Mouse (Mus musculus) midbrain, embryonic 13.5 days (tissue): ENCODE measurements around the gene Scarb1. TPM values are rescaled to one million over a fixed set of nuclear protein-coding genes. Genes with fewer than 3 reads are reported as not detected.
A peak's percentile ranks its signal among the peaks of the same experiment; 100 is the strongest.

ENCODE experiments used
- ATAC-seq: fragments of 200-750 bp; cut with Nextera tagmentation; 2 replicates; pipeline ENCODE4 v1.8.0; 2017; ENCODE audit warnings: mild to moderate bottlenecking, moderate TSS enrichment, moderate library complexity
- H3K27ac ChIP-seq: fragments of 300-500 bp; sonication (generic); 2 replicates; pipeline ENCODE4 v1.5.1; 2015; ENCODE audit warnings: inconsistent platforms, mild to moderate bottlenecking, moderate library complexity
- H3K27me3 ChIP-seq: fragments of 300-500 bp; sonication (generic); 2 replicates; pipeline ENCODE4 v1.6.1; 2015; ENCODE audit warnings: mild to moderate bottlenecking, inconsistent platforms
- H3K36me3 ChIP-seq: fragments of 300-500 bp; sonication (generic); 2 replicates; pipeline ENCODE4 v1.6.1; 2015; ENCODE audit warnings: mild to moderate bottlenecking, inconsistent platforms
- H3K4me1 ChIP-seq: fragments of 300-500 bp; sonication (generic); replicated peaks from 2 replicates; pipeline ENCODE4 v1.6.1; 2015; ENCODE audit warnings: inconsistent platforms
- H3K4me2 ChIP-seq: fragments of 300-500 bp; sonication (generic); replicated peaks from 2 replicates; pipeline ENCODE4 v1.6.1; 2015; ENCODE audit warnings: moderate library complexity, mild to moderate bottlenecking, inconsistent platforms
- H3K4me3 ChIP-seq: fragments of 300-500 bp; sonication (generic); replicated peaks from 2 replicates; pipeline ENCODE4 v1.5.1; 2015; ENCODE audit warnings: mild to moderate bottlenecking, inconsistent platforms
- H3K9ac ChIP-seq: fragments of 300-500 bp; sonication (generic); replicated peaks from 2 replicates; pipeline ENCODE4 v1.6.1; 2015; ENCODE audit warnings: mild to moderate bottlenecking, inconsistent platforms
- H3K9me3 ChIP-seq: fragments of 300-500 bp; sonication (generic); 2 replicates; pipeline ENCODE4 v1.6.1; 2016; ENCODE audit warnings: mild to moderate bottlenecking, inconsistent platforms
- WGBS: fragments of 180-500 bp; shearing (Covaris S2); methylation state at CpG from one replicate; pipeline ENCODE4 v1.1.7; 2015; 5-methylcytosine and 5-hydroxymethylcytosine counted together
- polyA plus RNA-seq: library from polyadenylated mRNA; unstranded; fragments of >200 nt; fragmentation: Nextera tagmentation; extraction: Ambion mirVana; gene quantifications from 2 replicates; pipeline ENCODE4 v1.2.1, GENCODE M21; 2015

Gene Scarb1
- polyA plus RNA-seq, 1 experiment from 2014 or later, result 22.8 TPM

GRCm38 (mm10) chr5:125287053-125287655, 53.7 kb downstream of the Scarb1 start:
- ATAC-seq, result no peak
- Histone ChIP-seq H3K27ac (no peak overlapping the region), H3K36me3 (peaks cover 8% of the 10 kb centered on the region), H3K4me1 (peaks cover 11% of the 10 kb centered on the region), H3K4me2 (no peak overlapping the region), H3K4me3 (no peak overlapping the region), H3K9ac (no peak overlapping the region), H3K27me3 (no peaks in the 10 kb centered on the region), H3K9me3 (no peaks in the 10 kb centered on the region)
- WGBS, result 95% methylated on average over 9 of the region's 9 CpGs

GRCm38 (mm10) chr5:125286090-125286489, 54.8 kb downstream of the Scarb1 start:
- no peak for ATAC-seq
- H3K27me3 ChIP-seq, result no peaks in the 10 kb centered on the region
- H3K4me3 ChIP-seq, result no peak overlapping the region
- H3K4me1 ChIP-seq, result peaks cover 11% of the 10 kb centered on the region
- H3K27ac ChIP-seq, result no peak overlapping the region
- no peaks in the 10 kb centered on the region for H3K9me3 ChIP-seq
- no peak overlapping the region for H3K9ac ChIP-seq
- no peak overlapping the region for H3K4me2 ChIP-seq
- H3K36me3 ChIP-seq, result peaks cover 8% of the 10 kb centered on the region
- WGBS, result 89% methylated on average over 11 of the region's 11 CpGs

GRCm38 (mm10) chr5:125283748-125284640, 56.9 kb downstream of the Scarb1 start:
- Histone ChIP-seq H3K4me1 (peaks cover 19% of the 10 kb centered on the region), H3K9ac (peak overlapping the region; percentile 51), H3K4me3 (peak overlapping the region; percentile 39), H3K4me2 (peak overlapping the region; percentile 64), H3K27me3 (no peaks in the 10 kb centered on the region), H3K9me3 (no peaks in the 10 kb centered on the region), H3K27ac (peak overlapping the region; percentile 36; the same call in 1 of the 2 replicates), H3K36me3 (peaks cover 8% of the 10 kb centered on the region)
- WGBS, result 17% methylated on average over 35 of the region's 35 CpGs
- ATAC-seq, result peak; percentile 88

- no peaks in the 10 kb centered on the region for H3K36me3 ChIP-seq
- H3K27me3 ChIP-seq, result no peaks in the 10 kb centered on the region
- WGBS, result 51% methylated on average over 7 of the region's 7 CpGs
- no peaks in the 10 kb centered on the region for H3K9me3 ChIP-seq
- H3K9ac ChIP-seq, result no peak overlapping the region
- no peak overlapping the region for H3K27ac ChIP-seq
- ATAC-seq, result no peak
- no peak overlapping the region for H3K4me3 ChIP-seq
- peaks cover 17% of the 10 kb centered on the region for H3K4me1 ChIP-seq
- no peak overlapping the region for H3K4me2 ChIP-seq
These were observed 61.7 kb downstream of the Scarb1 start for GRCm38 (mm10) chr5:125279216-125279615.

- no peak for ATAC-seq
- no peak overlapping the region for H3K9ac ChIP-seq
These were observed 62.6 kb downstream of the Scarb1 start for GRCm38 (mm10) chr5:125278314-125278713.

GRCm38 (mm10) chr5:125277313-125277712, 63.6 kb downstream of the Scarb1 start:
- H3K27me3 ChIP-seq, result no peaks in the 10 kb centered on the region
- no peak overlapping the region for H3K9ac ChIP-seq
- H3K4me3 ChIP-seq, result no peak overlapping the region
- no peak for ATAC-seq
- H3K27ac ChIP-seq, result no peak overlapping the region
- H3K4me1 ChIP-seq, result peaks cover 14% of the 10 kb centered on the region
- H3K4me2 ChIP-seq, result no peak overlapping the region
- H3K36me3 ChIP-seq, result no peaks in the 10 kb centered on the region
- H3K9me3 ChIP-seq, result no peaks in the 10 kb centered on the region
- WGBS, result 91% methylated on average over 6 of the region's 6 CpGs

More at GRCm38 (mm10) chr5:125278314-125278713, 62.6 kb downstream of the Scarb1 start:
- Histone ChIP-seq H3K4me3 (no peak overlapping the region), H3K36me3 (no peaks in the 10 kb centered on the region), H3K4me2 (no peak overlapping the region), H3K27me3 (no peaks in the 10 kb centered on the region), H3K9me3 (no peaks in the 10 kb centered on the region), H3K4me1 (peaks cover 14% of the 10 kb centered on the region), H3K27ac (no peak overlapping the region)
- WGBS, result 32% methylated on average over 6 of the region's 6 CpGs

- ATAC-seq, result no peak
- H3K4me2 ChIP-seq, result no peak overlapping the region
These were observed 64.1 kb downstream of the Scarb1 start for GRCm38 (mm10) chr5:125276765-125277164.

GRCm38 (mm10) chr5:125275315-125275714, 65.6 kb downstream of the Scarb1 start:
- Histone ChIP-seq H3K4me1 (peaks cover 24% of the 10 kb centered on the region), H3K9me3 (no peaks in the 10 kb centered on the region), H3K4me3 (no peak overlapping the region), H3K4me2 (no peak overlapping the region), H3K36me3 (no peaks in the 10 kb centered on the region), H3K9ac (no peak overlapping the region), H3K27ac (no peak overlapping the region), H3K27me3 (no peaks in the 10 kb centered on the region)
- no peak for ATAC-seq
- 85% methylated on average over 8 of the region's 8 CpGs for WGBS

More at GRCm38 (mm10) chr5:125276765-125277164, 64.1 kb downstream of the Scarb1 start:
- H3K36me3 ChIP-seq, result no peaks in the 10 kb centered on the region
- H3K27ac ChIP-seq, result no peak overlapping the region
- WGBS, result 79% methylated on average over 4 of the region's 4 CpGs
- H3K4me3 ChIP-seq, result no peak overlapping the region
- no peaks in the 10 kb centered on the region for H3K27me3 ChIP-seq
- H3K9me3 ChIP-seq, result no peaks in the 10 kb centered on the region
- H3K4me1 ChIP-seq, result peaks cover 14% of the 10 kb centered on the region
- no peak overlapping the region; the same call in 1 of the 2 replicates for H3K9ac ChIP-seq

- Histone ChIP-seq H3K4me3 (no peak overlapping the region), H3K9me3 (no peaks in the 10 kb centered on the region), H3K36me3 (no peaks in the 10 kb centered on the region), H3K27me3 (no peaks in the 10 kb centered on the region), H3K4me1 (peaks cover 24% of the 10 kb centered on the region), H3K27ac (no peak overlapping the region), H3K4me2 (no peak overlapping the region), H3K9ac (no peak overlapping the region)
- 83% methylated on average over 3 of the region's 3 CpGs for WGBS
- ATAC-seq, result no peak
These were observed 66.1 kb downstream of the Scarb1 start for GRCm38 (mm10) chr5:125274773-125275172.

GRCm38 (mm10) chr5:125274182-125274581, 66.7 kb downstream of the Scarb1 start:
- Histone ChIP-seq H3K4me1 (peaks cover 19% of the 10 kb centered on the region), H3K4me2 (no peak overlapping the region), H3K27ac (no peak overlapping the region), H3K4me3 (no peak overlapping the region), H3K27me3 (no peaks in the 10 kb centered on the region), H3K36me3 (no peaks in the 10 kb centered on the region), H3K9me3 (no peaks in the 10 kb centered on the region), H3K9ac (no peak overlapping the region)
- 79% methylated on average over 2 of the region's 2 CpGs for WGBS
- no peak for ATAC-seq

- Histone ChIP-seq H3K4me1 (peaks cover 20% of the 10 kb centered on the region), H3K27ac (peak overlapping the region; percentile 60), H3K4me2 (no peak overlapping the region), H3K9me3 (no peaks in the 10 kb centered on the region), H3K36me3 (no peaks in the 10 kb centered on the region), H3K4me3 (no peak overlapping the region), H3K9ac (no peak overlapping the region), H3K27me3 (no peaks in the 10 kb centered on the region)
- 27% methylated on average over 8 of the region's 8 CpGs for WGBS
- ATAC-seq, result no peak
These were observed 67.2 kb downstream of the Scarb1 start for GRCm38 (mm10) chr5:125273666-125274109.

GRCm38 (mm10) chr5:125272231-125272988, 68.5 kb downstream of the Scarb1 start:
- Histone ChIP-seq H3K27ac (no peak overlapping the region), H3K4me3 (no peak overlapping the region), H3K4me2 (no peak overlapping the region), H3K4me1 (peaks cover 31% of the 10 kb centered on the region), H3K27me3 (no peaks in the 10 kb centered on the region), H3K36me3 (no peaks in the 10 kb centered on the region), H3K9me3 (no peaks in the 10 kb centered on the region), H3K9ac (no peak overlapping the region)
- 79% methylated on average over 10 of the region's 10 CpGs for WGBS
- no peak for ATAC-seq
